Mouse (Mus musculus): ENCODE results near the gene Nprl2. TPM values are rescaled to one million over a fixed set of nuclear protein-coding genes. Genes with fewer than 3 reads are reported as not detected.

Nprl2 gene
- total and polyA plus RNA-seq, 3 experiments = 23.2 to 30.2 TPM; not detected in 1

GRCm38 (mm10) chr9:107521711-107522399 lies 20.2 kb upstream of the Nprl2 start:
- DNase-seq (ENCODE audit: low read depth, low spot score) = peak; percentile 53
- TF ChIP-seq ZC3H11A (IDR thresholded peaks at IDR 0.05; ENCODE audit: low read depth, low read length) (no peak), BHLHE40 (IDR thresholded peaks at IDR 0.05; ENCODE audit: borderline replicate concordance, low read depth, low read length) (no peak), EP300 (IDR thresholded peaks at IDR 0.05; ENCODE audit: low read depth in 1 of 2, low read length in 2 of 2) (0 out of 4 replicates have a peak, but pooled peaks of 1 of the 2 experiments have one; percentile 28), TBP (IDR thresholded peaks at IDR 0.05; ENCODE audit: low read depth, low read length) (no peak), TAL1 (IDR thresholded peaks at IDR 0.05; ENCODE audit: low read length) (no peak), JUND (IDR thresholded peaks at IDR 0.05; ENCODE audit: low read depth, low read length) (no peak), POLR2AphosphoS5 (IDR thresholded peaks at IDR 0.05; ENCODE audit: borderline replicate concordance, low read depth, low read length) (no peak), MAZ (IDR thresholded peaks at IDR 0.05; ENCODE audit: low read depth, low read length) (0 out of 2 replicates have a peak, but pooled peaks have one; percentile 26), POLR2A (IDR thresholded peaks at IDR 0.05; ENCODE audit: control insufficient read depth in 1 of 2, insufficient read depth in 1 of 2, low read depth in 1 of 2, low read length in 2 of 2, poor library complexity in 1 of 2) (0 out of 4 replicates have a peak, but pooled peaks of 1 of the 2 experiments have one; percentile 35), USF1 (IDR thresholded peaks at IDR 0.05; ENCODE audit: low read depth, low read length) (no peak), MAX (IDR thresholded peaks at IDR 0.05; ENCODE audit: low read length) (no peak), MYC (IDR thresholded peaks at IDR 0.05; ENCODE audit: low read depth, low read length) (0 out of 2 replicates have a peak, but pooled peaks have one; percentile 13), ELF1 (IDR thresholded peaks at IDR 0.05; ENCODE audit: low read depth, low read length) (peak; percentile 58; the same call in 1 of the 2 replicates), E2F4 (IDR thresholded peaks at IDR 0.05; ENCODE audit: borderline replicate concordance, low read depth, low read length) (no peak), MEF2A (IDR thresholded peaks at IDR 0.05; ENCODE audit: extremely low read depth, insufficient replicate concordance, low read depth, low read length, poor library complexity, severe bottlenecking) (no peak), SIN3A (IDR thresholded peaks at IDR 0.05; ENCODE audit: low read length) (peak; percentile 43; the same call in 1 of the 2 replicates), RCOR1 (IDR thresholded peaks at IDR 0.05; ENCODE audit: low read depth, low read length) (0 out of 2 replicates have a peak, but pooled peaks have one; percentile 17)
- H3K79me2 ChIP-seq (ENCODE audit: control insufficient read depth, insufficient read depth, low read length, poor library complexity) = no peaks in the 10 kb centered on the region
- peak overlapping the region; percentile 37 to 50 for H3K4me3 ChIP-seq (ENCODE audit: control insufficient read depth in 1 of 2, insufficient read depth in 1 of 2, low read depth in 2 of 2, low read length in 2 of 2)
- H3K36me3 ChIP-seq (ENCODE audit: control insufficient read depth in 1 of 2, insufficient read depth in 2 of 2, low read length in 2 of 2) = peaks cover 0 to 8% of the 10 kb centered on the region in 2 experiments; a peak in 1 of 4 replicates
- peak overlapping the region; percentile 43 for H3K9ac ChIP-seq (ENCODE audit: control insufficient read depth, low read depth, low read length, poor library complexity, severe bottlenecking)
- no peaks in the 10 kb centered on the region for H3K27me3 ChIP-seq (ENCODE audit: control insufficient read depth in 1 of 2, insufficient read depth in 2 of 2, low read length in 2 of 2)
- H3K9me3 ChIP-seq (replicated peaks; ENCODE audit: insufficient read depth, low read length) = no peaks in the 10 kb centered on the region
- H3K27ac ChIP-seq (ENCODE audit: control insufficient read depth, low read depth, low read length) = no peak overlapping the region
- peaks cover 0 to 12% of the 10 kb centered on the region in 2 experiments; a peak in 3 of 4 replicates for H3K4me1 ChIP-seq (ENCODE audit: control insufficient read depth in 1 of 2, insufficient read depth in 2 of 2, low read length in 2 of 2)

GRCm38 (mm10) chr9:107522400-107522711 lies 19.7 kb upstream of the Nprl2 start:
- Histone ChIP-seq H3K27ac (ENCODE audit: control insufficient read depth, low read depth, low read length) (no peak overlapping the region), H3K9ac (ENCODE audit: control insufficient read depth, low read depth, low read length, poor library complexity, severe bottlenecking) (no peak overlapping the region), H3K27me3 (ENCODE audit: control insufficient read depth in 1 of 2, insufficient read depth in 2 of 2, low read length in 2 of 2) (no peaks in the 10 kb centered on the region), H3K36me3 (ENCODE audit: control insufficient read depth in 1 of 2, insufficient read depth in 2 of 2, low read length in 2 of 2) (peaks cover 0 to 8% of the 10 kb centered on the region in 2 experiments; a peak in 1 of 4 replicates), H3K4me1 (ENCODE audit: control insufficient read depth in 1 of 2, insufficient read depth in 2 of 2, low read length in 2 of 2) (peaks cover 0 to 12% of the 10 kb centered on the region in 2 experiments; a peak in 3 of 4 replicates), H3K9me3 (replicated peaks; ENCODE audit: insufficient read depth, low read length) (no peaks in the 10 kb centered on the region), H3K79me2 (ENCODE audit: control insufficient read depth, insufficient read depth, low read length, poor library complexity) (no peaks in the 10 kb centered on the region), H3K4me3 (ENCODE audit: control insufficient read depth in 1 of 2, insufficient read depth in 1 of 2, low read depth in 2 of 2, low read length in 2 of 2) (no peak overlapping the region; a peak in 1 of 4 replicates)
- no peak for DNase-seq (ENCODE audit: low read depth, low spot score)
- TF ChIP-seq ELF1 (IDR thresholded peaks at IDR 0.05; ENCODE audit: low read depth, low read length) (no peak), ZMIZ1 (IDR thresholded peaks at IDR 0.05; ENCODE audit: low read depth, low read length) (no peak), MAFK (IDR thresholded peaks at IDR 0.05; ENCODE audit: borderline replicate concordance, low read depth, low read length) (no peak), UBTF (IDR thresholded peaks at IDR 0.05; ENCODE audit: borderline replicate concordance, insufficient read depth, low read depth, low read length) (no peak), EP300 (IDR thresholded peaks at IDR 0.05; ENCODE audit: low read depth in 1 of 2, low read length in 2 of 2) (no peak)

Data from MEL (cell line).